Mouse (Mus musculus): ENCODE results near the gene Psmb2.

DNA sequence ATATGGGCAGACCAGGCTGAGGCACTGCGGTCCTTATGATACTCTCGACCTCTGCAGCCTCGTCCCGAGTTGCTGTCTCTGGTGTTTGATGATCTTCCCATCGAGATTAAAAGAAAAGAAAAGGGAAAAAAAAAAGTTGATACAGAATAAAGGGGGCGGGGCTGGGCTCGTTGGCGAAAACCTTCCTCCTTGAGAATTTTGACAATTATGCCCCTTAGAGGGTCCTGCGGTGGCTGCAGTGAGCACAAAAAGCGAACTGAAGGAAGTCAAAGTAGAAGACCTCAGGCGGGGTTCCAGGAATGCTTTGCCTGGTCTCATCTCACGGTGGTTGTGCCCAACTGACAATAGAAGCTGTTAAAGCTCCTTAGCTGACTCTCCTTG, 76.8 kb downstream of the Psmb2 start:
- no peak for TF ChIP-seq CTCF (IDR thresholded peaks at IDR 0.05; ENCODE audit: low read depth)
- no peak for TF ChIP-seq EP300 (IDR thresholded peaks at IDR 0.05; ENCODE audit: low read depth)
